Mouse (Mus musculus) MEL (cell line): Measurements from ENCODE around the gene Rassf9.

Experiments used
- CTCF ChIP-seq, 3 experiments: IDR thresholded peaks in 2 of 3; conservative IDR thresholded peaks in 1 of 3; 2 replicates each; pipeline ENCODE4 v1.5.1; 2011 to 2012; ENCODE audit warnings: low read length in 3 of 3, low read depth in 2 of 3, mild to moderate bottlenecking in 2 of 3, improper control_type of control experiment in 1 of 3, inconsistent platforms in 1 of 3, mixed read lengths in 1 of 3, moderate library complexity in 1 of 3; ENCODE audit not compliant: control insufficient read depth in 1 of 3, insufficient read depth in 1 of 3, poor library complexity in 1 of 3, severe bottlenecking in 1 of 3
- MAX ChIP-seq: IDR thresholded peaks from 2 replicates; pipeline ENCODE4 v1.6.1; 2011; ENCODE audit warnings: low read length, improper control_type of control experiment
- MYB ChIP-seq: IDR thresholded peaks from 2 replicates; pipeline ENCODE4 v1.6.1; 2011; ENCODE audit warnings: mild to moderate bottlenecking, low read depth, low read length, improper control_type of control experiment
- POLR2A ChIP-seq, 2 experiments: IDR thresholded peaks; 2 replicates each; pipeline ENCODE4 v1.6.1; 2011 to 2012; ENCODE audit warnings: low read length in 2 of 2, mild to moderate bottlenecking in 2 of 2, control low read depth in 1 of 2, improper control_type of control experiment in 1 of 2, low read depth in 1 of 2, moderate library complexity in 1 of 2; ENCODE audit not compliant: control insufficient read depth in 1 of 2, insufficient read depth in 1 of 2, poor library complexity in 1 of 2
- SMC3 ChIP-seq: IDR thresholded peaks from 2 replicates; pipeline ENCODE4 v1.6.1; 2011; ENCODE audit warnings: low read depth, low read length, improper control_type of control experiment
- TAL1 ChIP-seq: IDR thresholded peaks from 2 replicates; pipeline ENCODE4 v1.6.1; 2012; ENCODE audit warnings: mild to moderate bottlenecking, inconsistent platforms, low read length, moderate library complexity, mixed read lengths
- TBP ChIP-seq: IDR thresholded peaks from 2 replicates; pipeline ENCODE4 v1.8.0; 2011; ENCODE audit warnings: low read depth, low read length, improper control_type of control experiment
- UBTF ChIP-seq: IDR thresholded peaks from 2 replicates; pipeline ENCODE4 v1.6.1; 2012; ENCODE audit warnings: low read depth, mild to moderate bottlenecking, inconsistent platforms, low read length, improper control_type of control experiment, moderate library complexity, borderline replicate concordance; ENCODE audit not compliant: insufficient read depth
- ZC3H11A ChIP-seq: IDR thresholded peaks from 2 replicates; pipeline ENCODE4 v1.6.1; 2012; ENCODE audit warnings: low read depth, mild to moderate bottlenecking, inconsistent platforms, low read length, improper control_type of control experiment
- ZMIZ1 ChIP-seq: IDR thresholded peaks from 2 replicates; pipeline ENCODE4 v1.6.1; 2012; ENCODE audit warnings: low read depth, mild to moderate bottlenecking, inconsistent platforms, low read length, improper control_type of control experiment, moderate library complexity
- ZNF384 ChIP-seq: IDR thresholded peaks from 2 replicates; pipeline ENCODE4 v1.6.1; 2012; ENCODE audit warnings: low read depth, mild to moderate bottlenecking, inconsistent platforms, low read length, improper control_type of control experiment

- no peak for TF ChIP-seq MYB
- no peak for TF ChIP-seq SMC3
- TF ChIP-seq TBP, result no peak
- TF ChIP-seq POLR2A (IDR thresholded peaks at IDR 0.05; ENCODE audit: control insufficient read depth in 1 of 2, insufficient read depth in 1 of 2, low read depth in 1 of 2, low read length in 2 of 2, poor library complexity in 1 of 2), result no peak
- no peak for TF ChIP-seq ZNF384
- no peak for TF ChIP-seq CTCF (IDR thresholded peaks at IDR 0.05 in 2 of 3, conservative IDR thresholded peaks at IDR 0.05 in 1 of 3; ENCODE audit: control insufficient read depth in 1 of 3, insufficient read depth in 1 of 3, low read depth in 2 of 3, low read length in 3 of 3, poor library complexity in 1 of 3, severe bottlenecking in 1 of 3)
- no peak for TF ChIP-seq TAL1
- TF ChIP-seq ZC3H11A, result no peak
- TF ChIP-seq ZMIZ1, result no peak
- no peak for TF ChIP-seq MAX
- no peak for TF ChIP-seq UBTF
These were observed 2.1 kb downstream of the Rassf9 start for GRCm38 (mm10) chr10:102514159-102514558.
